Mouse (Mus musculus) adrenal gland, postnatal 4 days (tissue): ENCODE measurements around the gene Lingo2. TPM values are rescaled to one million over a fixed set of nuclear protein-coding genes. Genes with fewer than 3 reads are reported as not detected.
"Not testable (repeated sequence)": the region's sequence is repeated elsewhere in the genome, so short reads cannot be mapped to it uniquely, and the experiment has no call there.

ENCODE experiments used
- DNase-seq, 2 experiments: peaks; one replicate each; pipeline ENCODE4 v3.0.0; 2021 to 2022; ENCODE audit warnings: low spot score in 2 of 2, mixed read lengths in 2 of 2
- microRNA-seq: library from miRNA; unstranded; fragments of <30 nt; microRNA quantifications from one replicate; pipeline ENCODE4 v1.2.0, GENCODE M21; 2021
- total RNA-seq, 2 experiments: library from RNA; stranded (reverse); gene quantifications; 2 replicates each; pipeline ENCODE4 v1.2.3; 2021

The Lingo2 gene
- total RNA-seq, 2 experiments from 2014 or later = 0.65 to 1.5 TPM

GRCm38 (mm10) chr4:35694360-35695136 lies 1257.0 kb downstream of the Lingo2 start:
- DNase-seq = no peak

GRCm38 (mm10) chr4:35690521-35690920 lies 1261.0 kb downstream of the Lingo2 start:
- no peak for DNase-seq

- DNase-seq = not testable (repeated sequence)
Measured at GRCm38 (mm10) chr4:35688498-35689240, 1262.9 kb downstream of the Lingo2 start.

Small RNAs within 50 kb of the gene (microRNA-seq; reads per million reads assigned to microRNA genes)
- gene Mir873a = not detected
- gene Mir873b = not detected
- gene Mir876 = not detected
